Mouse (Mus musculus): ENCODE data around the gene Taf4.
A peak's percentile ranks its signal among the peaks of the same experiment; 100 is the strongest.

The Taf4 gene

DNA sequence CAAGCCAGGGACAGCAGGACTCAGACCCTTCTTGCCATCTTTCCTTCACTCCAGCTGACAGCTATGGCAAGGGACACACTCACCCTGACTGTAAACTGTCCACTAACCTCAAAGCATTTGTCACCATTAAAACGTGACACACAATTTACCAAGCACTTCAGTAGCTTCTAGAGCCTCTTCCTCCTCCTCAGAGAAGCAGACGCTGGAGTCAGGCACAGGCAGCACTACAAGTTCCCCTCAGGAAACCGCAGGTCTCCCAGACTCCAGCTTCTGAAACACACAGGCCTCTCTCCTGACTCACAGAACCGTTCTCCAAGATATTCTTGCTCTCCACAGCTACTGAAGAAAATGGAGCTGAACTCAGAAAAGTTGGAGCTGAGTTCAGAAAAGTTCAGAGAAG is 39.4 kb downstream of the Taf4 start:
- DNase-seq (ENCODE audit: low spot score) = no peak

DNA sequence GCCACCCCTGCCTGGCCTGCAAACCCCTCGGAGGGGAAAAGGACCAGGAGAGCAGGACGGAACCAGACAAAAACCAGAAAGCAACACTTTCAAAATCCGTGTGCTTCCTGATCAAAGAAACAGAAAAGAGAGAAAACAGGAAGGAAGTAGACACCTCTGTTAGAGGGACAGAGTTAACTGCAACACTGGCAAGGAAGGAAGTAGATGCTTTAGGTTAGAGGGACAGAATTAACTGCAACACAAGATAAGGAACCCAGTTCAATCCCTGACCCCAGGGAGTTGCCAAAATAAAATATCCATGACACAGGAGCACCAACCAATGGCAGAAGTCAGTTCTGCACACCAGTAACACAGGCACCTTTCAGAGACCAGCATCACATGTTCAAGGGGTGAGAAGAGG is 42.3 kb downstream of the Taf4 start:
- no peak for DNase-seq (ENCODE audit: low spot score)

DNA sequence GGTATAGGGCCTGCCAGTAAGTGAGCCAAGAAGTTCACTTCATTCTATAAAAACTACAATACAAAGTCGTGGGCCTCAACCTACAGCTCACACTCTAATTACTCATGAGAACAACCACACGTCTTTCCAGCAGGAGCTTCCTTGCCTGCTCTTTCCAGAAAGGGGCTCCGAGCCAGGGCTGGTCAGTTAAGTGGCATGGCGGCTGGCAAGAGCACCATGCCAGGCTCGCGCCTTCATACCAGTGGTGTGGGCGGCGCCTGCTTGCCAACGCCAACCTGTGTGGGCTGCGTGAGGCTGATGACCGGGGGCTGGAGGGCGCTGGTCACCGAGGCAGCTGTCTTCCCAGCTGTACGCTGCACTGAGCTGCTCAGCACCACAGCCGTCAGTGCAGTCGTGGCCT is 44.7 kb downstream of the Taf4 start:
- no peak for DNase-seq (ENCODE audit: low spot score)

GRCm38 (mm10) chr2:179929166-179929565 is 47.3 kb downstream of the Taf4 start:
- DNase-seq (ENCODE audit: low spot score) = no peak

GRCm38 (mm10) chr2:179924038-179924437 is 52.4 kb downstream of the Taf4 start:
- DNase-seq (ENCODE audit: low spot score) = no peak

DNA sequence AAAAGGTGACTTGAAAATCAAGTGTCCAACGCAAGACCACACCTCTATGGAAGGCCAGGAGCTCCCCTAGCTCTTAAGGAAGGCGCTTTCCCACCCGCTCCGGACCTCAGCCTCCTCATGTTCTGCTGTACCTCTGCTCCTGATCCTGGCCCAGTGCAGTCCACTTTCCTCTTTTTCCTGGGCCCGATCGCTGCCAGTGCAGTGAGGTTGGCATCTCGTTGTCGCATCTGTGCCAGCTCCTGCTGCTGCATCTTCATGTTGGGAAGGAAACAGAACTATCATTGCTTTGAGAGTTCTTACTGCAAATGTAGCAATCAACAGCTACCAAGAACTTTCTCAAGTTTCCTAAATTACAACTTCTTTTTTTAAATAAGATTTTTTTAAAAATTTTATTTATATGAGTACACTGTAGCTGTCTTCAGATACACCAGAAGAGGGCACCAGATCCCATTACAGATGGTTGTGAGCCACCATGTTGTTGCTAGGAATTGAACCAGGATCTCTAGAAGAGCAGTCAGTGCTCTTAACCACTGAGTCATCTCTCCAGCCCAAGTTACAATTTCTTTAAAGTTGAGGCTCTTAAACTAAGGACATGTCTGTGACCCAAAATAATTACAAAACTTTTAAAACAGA is 55.3 kb downstream of the Taf4 start:
- DNase-seq (ENCODE audit: low spot score) = no peak

- no peak for DNase-seq (ENCODE audit: low spot score)
Observed at GRCm38 (mm10) chr2:179920042-179920441, 56.4 kb downstream of the Taf4 start.

GRCm38 (mm10) chr2:179916877-179917673 is 59.4 kb downstream of the Taf4 start:
- DNase-seq (ENCODE audit: low spot score) = peak; percentile 68

DNA sequence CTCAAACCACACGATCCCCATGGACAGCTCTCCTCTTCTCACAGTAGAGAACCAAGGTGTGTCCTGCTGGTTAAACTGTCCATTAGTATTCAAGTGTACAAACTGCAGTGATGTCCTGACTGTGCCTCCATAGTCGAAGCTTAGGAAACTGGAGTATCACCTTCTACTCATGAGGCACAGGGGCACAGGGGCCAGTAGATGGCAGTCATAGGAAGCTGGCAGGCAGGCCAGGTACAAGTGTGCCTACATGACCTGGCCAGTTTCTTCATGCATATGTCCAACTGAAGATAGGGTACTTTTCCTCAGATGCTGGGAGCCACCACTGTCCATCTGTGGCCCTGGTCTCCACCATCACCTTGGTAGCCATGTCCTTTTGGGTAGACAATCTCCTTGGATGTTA is 62.2 kb downstream of the Taf4 start:
- DNase-seq (ENCODE audit: low spot score) = no peak

DNA sequence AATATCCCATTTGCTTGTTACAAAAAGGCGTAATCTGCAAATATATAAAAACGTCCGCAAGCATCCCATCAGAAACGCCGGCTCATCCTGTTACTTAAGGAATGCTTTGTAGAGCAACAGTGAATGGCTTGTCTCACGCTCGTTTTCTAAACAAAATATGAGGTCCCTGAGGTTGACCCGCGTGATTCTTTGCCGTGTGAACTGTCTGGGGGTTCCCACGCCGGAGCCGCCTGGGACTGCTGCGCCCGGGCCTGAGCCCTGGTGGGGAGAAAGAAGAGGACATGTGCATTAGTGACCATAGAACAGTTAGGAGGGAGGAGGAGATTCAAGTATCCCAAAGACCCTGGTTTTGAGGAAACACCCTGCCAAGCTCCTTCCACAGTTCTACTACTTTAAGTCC is 63.1 kb downstream of the Taf4 start:
- no peak for DNase-seq (ENCODE audit: low spot score)

- no peak for DNase-seq (ENCODE audit: low spot score)
Observed at GRCm38 (mm10) chr2:179912911-179913310, 63.5 kb downstream of the Taf4 start.

DNA sequence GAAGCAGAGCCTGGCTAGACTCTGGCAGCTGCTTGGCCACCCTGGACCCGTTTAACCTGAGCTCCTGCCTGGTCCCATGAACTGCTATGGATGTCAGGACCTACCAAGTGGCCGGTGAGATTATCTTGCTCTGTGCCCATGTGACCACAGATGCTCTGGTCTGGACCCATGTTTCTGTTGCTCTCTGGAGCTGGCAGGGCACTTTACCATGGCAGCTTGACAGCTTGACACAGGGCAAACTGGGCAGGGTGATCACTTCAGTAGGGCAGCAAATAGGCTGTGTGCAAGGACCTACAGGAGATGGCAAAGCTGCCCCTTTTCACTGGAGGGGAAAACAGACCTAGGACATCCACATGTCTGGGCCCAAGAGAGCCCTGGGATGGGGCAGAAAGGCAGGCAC is 79.5 kb downstream of the Taf4 start:
- no peak for DNase-seq (ENCODE audit: low spot score)

DNA sequence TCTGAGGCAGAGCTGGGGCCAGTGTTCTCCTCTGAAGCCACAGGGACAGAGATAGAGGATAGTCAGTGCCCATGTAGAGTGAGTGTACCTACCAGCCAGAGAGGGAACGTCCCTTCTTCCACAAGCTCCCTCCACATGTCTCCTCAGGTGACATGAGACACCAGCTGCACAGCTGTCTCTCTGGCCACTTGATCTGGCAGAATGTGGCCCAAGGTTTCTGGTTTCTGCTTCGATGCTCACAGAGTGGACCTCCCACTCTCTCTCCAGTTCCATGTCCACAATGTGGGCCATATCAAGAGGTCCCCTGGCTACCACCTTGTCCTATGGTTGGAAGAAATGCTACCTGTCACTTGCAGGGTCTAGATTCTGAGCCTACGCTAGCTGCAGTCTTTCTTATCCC is 85.4 kb downstream of the Taf4 start:
- no peak for DNase-seq (ENCODE audit: low spot score)

GRCm38 (mm10) chr2:179884561-179884960 is 91.9 kb downstream of the Taf4 start:
- no peak for DNase-seq (ENCODE audit: low spot score)

GRCm38 (mm10) chr2:179877551-179878215 is 98.8 kb downstream of the Taf4 start:
- DNase-seq (ENCODE audit: low spot score) = peak; percentile 63

DNA sequence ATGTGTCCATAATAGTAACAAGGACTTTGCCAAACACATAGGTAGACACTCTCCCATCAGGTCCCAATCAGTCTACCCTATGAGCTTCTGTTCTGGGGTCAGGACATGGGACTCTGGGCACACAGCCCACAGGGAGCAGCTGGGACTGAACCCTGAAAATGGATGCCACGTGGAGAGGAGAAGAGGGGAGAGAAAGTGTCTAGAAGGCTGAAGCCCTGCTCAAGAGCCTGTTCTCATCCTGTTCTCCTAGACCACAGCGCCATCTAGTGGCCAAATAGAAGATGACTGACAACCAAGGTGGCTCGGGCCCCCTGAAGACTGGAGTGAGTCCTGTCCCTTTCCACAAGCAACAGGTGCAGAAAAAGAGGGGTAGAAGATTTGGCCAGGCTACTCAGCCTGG is 101.3 kb downstream of the Taf4 start:
- DNase-seq (ENCODE audit: low spot score) = peak; percentile 65

GRCm38 (mm10) chr2:179873315-179873714 is 103.1 kb downstream of the Taf4 start:
- DNase-seq (ENCODE audit: low spot score) = no peak

DNA sequence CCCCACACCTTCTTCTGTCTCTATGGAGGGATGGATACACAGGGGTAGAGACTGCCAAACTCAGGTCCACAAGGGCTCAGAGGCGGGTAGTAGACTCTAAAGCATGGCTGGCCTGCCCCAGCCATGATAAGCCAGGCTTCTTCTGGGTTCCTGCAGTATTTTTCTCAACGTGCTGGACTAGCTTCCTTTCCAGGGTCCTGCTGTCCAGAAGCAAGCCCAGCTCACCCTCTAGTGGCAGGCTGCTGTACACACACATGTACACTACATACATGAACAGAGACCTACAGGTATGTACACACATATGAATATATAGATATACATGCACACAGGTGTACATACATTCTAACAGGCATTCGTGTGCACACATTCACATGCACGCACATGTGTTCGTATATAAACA is 103.7 kb downstream of the Taf4 start:
- DNase-seq (ENCODE audit: low spot score) = peak; percentile 40

GRCm38 (mm10) chr2:179869871-179870270 is 106.6 kb downstream of the Taf4 start:
- peak; percentile 31 for DNase-seq (ENCODE audit: low spot score)

- DNase-seq (ENCODE audit: low spot score) = no peak
Observed at GRCm38 (mm10) chr2:179867669-179868068, 108.8 kb downstream of the Taf4 start.

DNA sequence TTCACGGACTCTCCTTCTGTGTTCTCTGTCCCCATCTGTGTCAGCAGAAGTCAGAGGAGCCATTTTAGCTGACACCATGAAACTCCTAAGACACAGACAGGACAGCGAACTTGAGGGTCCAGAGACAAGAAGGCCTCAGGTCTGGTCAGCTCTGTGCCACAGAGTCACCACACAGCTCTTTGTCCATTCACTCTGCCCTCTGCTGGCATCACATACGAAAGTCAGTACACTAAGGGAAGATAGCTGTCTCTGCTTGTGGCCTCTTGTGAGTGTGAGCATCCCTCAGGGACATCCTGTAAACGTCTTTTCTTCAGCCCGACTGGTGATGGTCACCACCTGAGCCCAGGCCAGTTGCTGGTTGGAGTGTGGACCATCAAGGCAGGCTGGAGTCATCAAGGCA is 111.3 kb downstream of the Taf4 start:
- DNase-seq (ENCODE audit: low spot score) = no peak

GRCm38 (mm10) chr2:179863266-179863665 is 113.2 kb downstream of the Taf4 start:
- no peak for DNase-seq (ENCODE audit: low spot score)

- DNase-seq (ENCODE audit: low spot score) = no peak
Observed at GRCm38 (mm10) chr2:179862676-179863075, 113.8 kb downstream of the Taf4 start.

All from layer of hippocampus, adult 11-12 months (tissue).